Mouse (Mus musculus) gastrocnemius, postnatal 10 days (tissue): ENCODE results near the gene Smyd3. TPM values are rescaled to one million over a fixed set of nuclear protein-coding genes. Genes with fewer than 3 reads are reported as not detected.

ENCODE experiments used
- DNase-seq: peaks from one replicate; pipeline ENCODE4 v3.0.0; 2021; ENCODE audit warnings: mixed read lengths
- total RNA-seq, 2 experiments: library from RNA; stranded (reverse); gene quantifications; 2 replicates each; pipeline ENCODE4 v1.2.3; 2021

Gene Smyd3
- total RNA-seq, 2 experiments from 2014 or later = 5.8 to 6.1 TPM

DNA sequence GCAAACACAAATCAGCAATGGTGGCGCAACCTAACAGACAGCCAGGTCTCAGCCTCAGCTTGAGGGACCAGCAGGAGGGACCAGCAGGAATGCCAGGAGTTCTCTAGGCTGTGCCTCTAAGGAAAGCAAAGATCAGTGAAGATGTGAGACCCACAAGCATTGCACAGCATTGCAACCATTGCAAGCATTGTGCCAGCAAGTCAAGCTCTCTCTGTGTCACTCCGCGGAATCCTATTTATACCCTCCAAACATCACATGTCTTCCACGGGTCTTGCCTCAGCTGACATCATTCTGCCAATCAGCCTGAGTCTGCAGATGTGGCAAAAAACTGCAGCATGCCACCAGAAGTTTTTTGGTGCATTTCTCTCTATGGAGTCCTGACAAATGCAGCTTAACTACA is 577.5 kb downstream of the Smyd3 start:
- DNase-seq = no peak

DNA sequence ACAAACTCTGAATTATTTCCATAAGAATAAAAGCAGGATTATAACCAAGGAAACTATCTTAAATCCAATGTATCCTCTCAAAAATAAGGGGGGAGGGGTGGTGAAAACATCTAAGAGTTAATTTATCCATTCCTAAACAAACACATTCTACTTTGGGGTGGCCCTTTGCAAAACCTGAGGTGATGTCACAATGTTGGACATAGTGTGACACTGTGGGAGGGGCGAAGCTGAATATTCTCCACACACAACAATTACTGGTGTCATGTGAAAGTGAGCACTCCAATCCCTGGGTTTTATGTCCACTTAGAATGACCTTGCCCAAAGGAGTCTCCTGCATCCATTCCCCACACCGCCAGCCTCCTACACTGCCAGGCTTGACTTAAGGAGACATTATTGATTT is 580.9 kb downstream of the Smyd3 start:
- DNase-seq = no peak

DNA sequence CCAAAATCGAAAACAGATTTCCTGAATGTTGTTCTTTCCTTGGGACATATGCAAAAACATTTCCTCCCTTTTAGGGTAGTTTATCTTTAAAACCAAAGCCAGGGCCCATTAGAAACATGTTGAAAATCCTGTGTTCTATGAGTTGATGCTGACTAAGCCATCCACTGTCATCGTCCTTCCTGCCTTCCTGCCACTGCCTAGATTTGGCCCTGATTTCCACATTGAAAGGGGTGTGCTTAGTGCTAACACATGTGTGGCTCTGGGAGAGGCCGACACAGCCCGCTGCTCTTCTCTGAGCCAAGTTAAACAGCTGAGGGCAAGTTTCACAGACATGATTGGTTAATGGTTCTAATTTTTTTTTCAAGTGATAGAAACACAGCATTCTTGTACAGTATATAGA is 581.4 kb downstream of the Smyd3 start:
- peak; percentile 12 for DNase-seq

- DNase-seq = peak; percentile 24
Observed at GRCm38 (mm10) chr1:178933953-178934637, 583.7 kb downstream of the Smyd3 start.

DNA sequence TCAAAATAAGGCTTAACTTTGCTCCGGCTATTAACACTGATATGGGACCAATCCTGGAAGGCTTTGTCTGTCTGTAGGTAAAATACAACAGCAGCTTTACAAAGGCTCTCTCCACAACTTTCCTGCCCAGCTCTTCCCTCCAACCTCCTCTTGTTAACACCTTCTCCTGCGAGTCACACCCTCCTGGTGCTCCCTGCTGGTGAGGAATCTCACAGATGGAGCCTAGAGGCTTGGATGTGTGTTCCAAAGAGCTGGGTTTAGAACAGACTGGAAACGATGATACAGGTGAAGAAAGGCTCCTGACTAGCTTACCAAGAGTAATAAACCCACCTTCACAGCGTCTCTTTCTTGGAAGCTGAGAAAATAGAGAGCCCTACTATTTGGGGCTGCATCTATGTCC is 588.3 kb downstream of the Smyd3 start:
- no peak for DNase-seq

- DNase-seq = no peak
Observed at GRCm38 (mm10) chr1:178924492-178925183, 593.2 kb downstream of the Smyd3 start.

DNA sequence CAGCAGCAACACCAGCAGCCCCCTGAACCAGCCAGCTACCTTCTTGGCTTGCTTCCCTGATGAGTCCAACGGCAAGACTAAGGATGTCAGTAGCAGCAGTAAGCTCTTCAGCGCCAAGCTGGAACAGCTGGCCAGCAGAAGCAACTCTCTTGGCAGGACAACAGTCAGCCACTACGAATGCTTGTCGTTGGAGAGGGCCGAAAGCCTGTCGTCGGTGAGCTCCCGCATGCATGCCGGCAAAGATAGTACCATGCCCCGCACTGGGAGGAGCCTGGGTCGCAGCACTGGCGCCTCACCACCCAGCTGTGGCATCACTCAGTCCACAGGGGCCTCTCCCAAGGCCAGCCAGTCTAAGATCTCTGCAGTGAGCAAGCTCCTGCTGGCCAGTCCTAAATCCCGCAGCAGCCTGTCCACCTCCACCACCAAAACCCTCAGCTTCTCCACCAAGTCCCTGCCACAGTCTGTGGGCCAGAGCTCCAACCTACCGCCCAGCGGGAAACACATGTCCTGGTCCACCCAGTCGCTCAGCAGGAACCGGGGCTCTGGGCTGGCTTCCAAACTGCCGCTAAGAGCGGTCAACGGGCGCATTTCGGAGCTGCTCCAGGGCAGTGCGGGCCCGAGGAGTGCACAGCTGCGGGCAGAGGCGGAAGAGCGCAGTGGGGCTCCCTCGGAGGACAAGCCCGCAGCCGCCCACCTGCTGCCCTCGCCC is 600.5 kb downstream of the Smyd3 start:
- DNase-seq = peak; percentile 25

DNA sequence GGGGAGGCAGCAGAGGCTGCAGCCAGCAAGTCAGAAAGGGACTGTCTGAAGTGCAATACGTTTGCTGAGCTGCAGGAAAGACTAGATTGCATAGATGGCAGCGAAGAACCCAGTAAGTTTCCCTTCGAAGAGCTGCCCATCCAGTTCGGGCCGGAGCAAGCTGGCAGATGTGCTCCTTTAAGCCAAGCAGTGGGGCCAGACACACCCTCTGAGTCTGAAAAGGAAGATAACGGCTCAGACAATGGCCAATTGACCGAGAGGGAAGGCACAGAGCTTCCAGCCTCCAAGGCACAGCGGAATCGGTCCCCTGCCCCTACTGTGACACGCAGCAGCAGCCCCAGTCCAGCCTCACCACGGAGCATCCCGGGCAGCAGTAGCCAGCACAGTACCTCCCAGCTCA is 602.8 kb downstream of the Smyd3 start:
- DNase-seq = no peak

DNA sequence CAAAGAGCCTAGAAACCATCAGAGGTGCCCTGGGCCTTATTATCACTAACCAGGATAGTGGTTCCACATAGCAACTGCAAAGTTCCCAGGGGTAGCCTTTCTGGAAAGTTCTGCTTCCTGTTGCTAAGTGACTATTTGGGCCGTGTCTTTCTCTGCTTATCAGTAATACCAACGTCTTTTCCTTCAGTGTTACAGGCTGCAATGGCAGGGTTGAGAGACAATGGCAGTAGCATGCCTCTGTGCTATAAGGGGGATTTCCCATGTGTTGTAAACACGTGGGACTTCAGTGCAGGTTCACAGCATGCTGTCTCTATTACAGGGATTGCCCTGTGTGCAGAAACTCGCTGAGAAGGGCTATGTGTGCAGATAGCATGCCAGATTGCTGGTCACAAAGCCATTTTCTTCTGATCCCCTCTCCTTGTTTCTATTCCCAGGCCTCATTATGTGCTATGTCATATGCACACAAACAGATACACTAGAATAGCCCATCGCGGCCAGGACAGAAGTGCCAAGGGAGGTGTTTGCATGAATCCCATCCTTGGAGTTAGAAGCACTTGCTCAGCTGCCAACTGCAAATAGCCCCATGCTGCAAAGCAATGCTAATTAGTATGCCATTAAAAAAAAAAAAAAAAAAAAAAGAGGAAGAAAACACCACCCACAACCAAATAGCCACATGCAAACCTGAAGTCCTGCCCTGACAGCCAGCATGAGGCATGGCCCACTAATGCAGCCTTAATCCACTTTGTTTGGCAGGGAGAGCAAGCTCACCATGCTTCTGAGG is 604.7 kb downstream of the Smyd3 start:
- no peak for DNase-seq

DNA sequence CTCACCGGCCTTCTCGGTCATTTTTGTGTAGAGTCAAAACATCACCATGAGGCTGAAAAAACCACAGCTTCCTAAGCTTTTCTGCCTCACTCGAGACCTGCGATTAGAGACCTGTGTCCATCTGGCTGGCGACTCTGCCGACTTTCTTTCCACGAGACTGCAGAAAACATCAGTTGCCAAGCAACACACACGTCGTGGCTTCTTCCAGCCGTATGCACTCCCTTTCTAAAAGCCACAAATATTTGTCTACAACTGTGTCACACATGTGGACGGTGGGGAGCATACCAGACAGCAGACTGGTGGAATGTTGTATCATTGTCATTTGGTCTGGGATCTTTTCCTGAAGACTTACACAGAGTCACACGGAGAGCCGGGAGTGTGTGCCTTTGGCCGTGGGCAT is 606.9 kb downstream of the Smyd3 start:
- DNase-seq = no peak

Other genes starting within 250 kb of the Smyd3 start
- gene Tfb2m, start 28.2 kb upstream of the Smyd3 start, total RNA-seq = 10 to 100 TPM; 22.2 to 25.9 TPM
- gene Cnst, start 28.3 kb upstream of the Smyd3 start, total RNA-seq = 10 to 100 TPM; 33.8 to 35.9 TPM
- gene Sccpdh, start 150.2 kb upstream of the Smyd3 start, total RNA-seq = 10 to 100 TPM; 58.7 to 59.7 TPM
- under 1 TPM; 0.09 to 0.23 TPM for gene Kif28, start 227.2 kb upstream of the Smyd3 start, total RNA-seq